Mouse (Mus musculus): Measurements from ENCODE around the gene Clrn2.

GRCm38 (mm10) chr5:45444130-45444832 is 9.3 kb upstream of the Clrn2 start:
- TF ChIP-seq CTCF (conservative IDR thresholded peaks at IDR 0.05; ENCODE audit: low read length) (no peak), POU5F1 (IDR thresholded peaks at IDR 0.05; ENCODE audit: borderline replicate concordance, low read length) (no peak)

Measured in E14TG2a.4 (cell line).